Mouse (Mus musculus) small intestine, adult 2 months (tissue): ENCODE results near the gene Ep300.

Experiments used
- CTCF ChIP-seq: fragments of 200-500 bp; IDR thresholded peaks from 2 replicates; pipeline ENCODE4 v1.5.1; 2012; ENCODE audit warnings: low read depth, mild to moderate bottlenecking, control low read depth, inconsistent platforms, low read length, moderate library complexity, mixed read lengths; ENCODE audit not compliant: insufficient replicate concordance, insufficient read length; ENCODE audit errors: extremely low read depth
- POLR2A ChIP-seq: fragments of 200-500 bp; IDR thresholded peaks from 2 replicates; pipeline ENCODE4 v1.6.1; 2012; ENCODE audit warnings: low read depth, mild to moderate bottlenecking, control low read depth, inconsistent platforms, low read length, moderate library complexity

DNA sequence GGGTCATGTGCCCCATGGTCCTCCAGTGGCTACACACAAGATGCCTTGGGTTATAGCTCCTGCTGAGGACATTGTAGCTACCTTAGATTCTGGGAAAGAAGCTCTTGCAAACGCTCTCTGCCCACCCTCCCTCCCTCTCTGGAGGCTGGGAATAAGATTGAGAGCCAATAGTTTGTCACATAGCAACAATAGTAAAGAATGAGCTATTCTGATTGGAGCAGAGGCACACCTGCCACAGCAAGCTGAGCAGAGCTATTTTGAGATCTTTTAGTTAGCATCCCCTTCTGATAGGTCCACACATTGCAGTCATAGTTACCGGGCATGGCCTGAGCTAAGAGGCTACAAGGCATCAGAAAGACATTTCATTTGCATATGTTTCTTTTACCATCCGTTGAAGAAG is 8.2 kb upstream of the Ep300 start:
- TF ChIP-seq CTCF (no peak), POLR2A (no peak)
